Mouse (Mus musculus) forebrain, embryonic 12.5 days (tissue): ENCODE results near the gene Gabarapl2. TPM values are rescaled to one million over a fixed set of nuclear protein-coding genes. Genes with fewer than 3 reads are reported as not detected.

ENCODE experiments used
- ATAC-seq: fragments of 200-750 bp; cut with Nextera tagmentation; 2 replicates; pipeline ENCODE4 v1.8.0; 2017; ENCODE audit warnings: moderate TSS enrichment; ENCODE audit not compliant: low FRiP score
- H3K27ac ChIP-seq: fragments of 300-500 bp; sonication (generic); 2 replicates; pipeline ENCODE4 v1.5.1; 2016; ENCODE audit warnings: mild to moderate bottlenecking
- H3K27me3 ChIP-seq: fragments of 300-500 bp; sonication (generic); 2 replicates; pipeline ENCODE4 v1.6.1; 2016; ENCODE audit warnings: mild to moderate bottlenecking
- H3K36me3 ChIP-seq: fragments of 300-500 bp; sonication (generic); replicated peaks from 2 replicates; pipeline ENCODE4 v1.6.1; 2016; ENCODE audit warnings: mild to moderate bottlenecking
- H3K4me1 ChIP-seq: fragments of 300-500 bp; sonication (generic); 2 replicates; pipeline ENCODE4 v1.6.1; 2016
- H3K4me2 ChIP-seq: fragments of 300-500 bp; sonication (generic); 2 replicates; pipeline ENCODE4 v1.6.1; 2016; ENCODE audit warnings: mild to moderate bottlenecking, moderate library complexity
- H3K4me3 ChIP-seq: fragments of 300-500 bp; sonication (generic); replicated peaks from 2 replicates; pipeline ENCODE4 v1.5.1; 2016; ENCODE audit warnings: mild to moderate bottlenecking
- H3K9ac ChIP-seq: fragments of 300-500 bp; sonication (generic); 2 replicates; pipeline ENCODE4 v1.6.1; 2016; ENCODE audit warnings: mild to moderate bottlenecking
- H3K9me3 ChIP-seq: fragments of 300-500 bp; sonication (generic); 2 replicates; pipeline ENCODE4 v1.6.1; 2016
- WGBS: fragments of 180-500 bp; shearing (Covaris S2); methylation state at CpG from one replicate; pipeline ENCODE4 v1.1.7; 2016; 5-methylcytosine and 5-hydroxymethylcytosine counted together
- polyA plus RNA-seq: library from polyadenylated mRNA; unstranded; fragments of >200 nt; fragmentation: Nextera tagmentation; extraction: Ambion mirVana; gene quantifications from 2 replicates; pipeline ENCODE4 v1.2.1, GENCODE M21; 2016

Gene Gabarapl2
- polyA plus RNA-seq, 1 experiment from 2014 or later = 336 TPM

DNA sequence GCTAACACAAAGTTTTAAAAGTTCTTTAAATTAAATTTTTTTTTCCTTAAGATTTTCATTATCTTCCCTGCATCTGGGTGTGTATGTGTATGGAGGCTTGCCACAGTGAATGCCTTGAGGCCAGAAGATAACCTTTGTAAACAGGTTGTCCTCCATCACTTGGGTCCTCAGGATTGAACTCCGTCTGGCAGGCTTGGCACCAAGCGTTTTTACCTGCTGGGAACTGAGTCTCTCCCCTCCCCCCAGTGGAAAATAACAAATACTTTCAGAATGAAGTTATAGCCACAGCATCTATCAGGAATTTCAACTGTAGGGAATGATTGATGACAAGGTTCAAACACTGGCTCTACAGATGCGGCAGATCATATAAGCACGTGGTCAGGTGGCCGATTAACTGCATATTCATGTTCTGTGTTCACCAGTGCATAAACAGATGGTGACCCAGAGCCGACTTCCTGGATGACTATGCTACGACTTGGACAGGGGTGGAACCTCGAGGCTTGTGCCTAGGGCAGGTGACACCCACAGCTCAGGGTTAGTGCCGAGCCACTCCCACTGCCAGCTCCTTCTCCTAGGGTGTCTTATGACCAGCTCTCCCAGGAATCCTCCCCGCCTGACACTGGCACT, 874 bp upstream of the Gabarapl2 start:
- Histone ChIP-seq H3K4me3 (peak overlapping the region; percentile 99), H3K27ac (no peak overlapping the region), H3K36me3 (peaks cover 25% of the 10 kb centered on the region), H3K27me3 (no peaks in the 10 kb centered on the region), H3K4me2 (peak overlapping the region; percentile 75), H3K9ac (peak overlapping the region; percentile 94), H3K4me1 (peaks cover 22% of the 10 kb centered on the region), H3K9me3 (no peaks in the 10 kb centered on the region)
- 12% methylated on average over 10 of the region's 10 CpGs for WGBS
- ATAC-seq = peak; percentile 65

GRCm38 (mm10) chr8:111941101-111941454, 575 bp downstream of the Gabarapl2 start:
- H3K9me3 ChIP-seq = no peaks in the 10 kb centered on the region
- H3K36me3 ChIP-seq = peaks cover 38% of the 10 kb centered on the region
- no peaks in the 10 kb centered on the region for H3K27me3 ChIP-seq
- no peak overlapping the region for H3K27ac ChIP-seq
- peak overlapping the region; percentile 96 for H3K4me2 ChIP-seq
- peaks cover 22% of the 10 kb centered on the region for H3K4me1 ChIP-seq
- under 1% methylated on average over 19 of the region's 23 CpGs for WGBS
- peak overlapping the region; percentile 99 for H3K4me3 ChIP-seq
- ATAC-seq = peak; percentile 36
- H3K9ac ChIP-seq = peak overlapping the region; percentile 94

- Histone ChIP-seq H3K36me3 (peaks cover 59% of the 10 kb centered on the region), H3K9me3 (no peaks in the 10 kb centered on the region), H3K27me3 (no peaks in the 10 kb centered on the region), H3K4me2 (no peak overlapping the region), H3K27ac (no peak overlapping the region), H3K9ac (no peak overlapping the region), H3K4me1 (peaks cover 22% of the 10 kb centered on the region), H3K4me3 (no peak overlapping the region)
- ATAC-seq = no peak
- 86% methylated on average over 2 of the region's 2 CpGs for WGBS
Observed at GRCm38 (mm10) chr8:111943544-111943943, 3.0 kb downstream of the Gabarapl2 start.

DNA sequence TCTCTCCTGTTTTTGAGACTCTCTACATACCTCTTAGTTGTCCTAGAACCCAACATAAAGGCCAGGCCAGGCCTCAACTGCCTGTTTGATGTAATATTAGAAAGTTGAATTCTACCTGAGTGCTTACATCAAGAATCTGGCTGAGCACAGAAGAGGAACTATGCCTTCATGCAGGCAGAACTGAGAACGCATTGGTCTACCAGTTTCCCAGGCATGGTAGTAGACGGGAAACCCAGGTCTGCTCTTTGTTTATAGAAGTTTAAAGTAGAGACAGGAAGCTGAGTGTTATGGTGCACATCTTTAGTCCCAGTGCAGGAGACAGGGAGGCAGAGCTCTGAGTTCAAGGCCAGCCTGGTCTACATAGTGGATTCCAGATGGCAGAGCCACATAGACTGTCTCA, 6.6 kb downstream of the Gabarapl2 start:
- Histone ChIP-seq H3K9me3 (no peaks in the 10 kb centered on the region), H3K4me1 (peaks cover 2% of the 10 kb centered on the region), H3K27me3 (no peaks in the 10 kb centered on the region), H3K36me3 (peaks cover 79% of the 10 kb centered on the region), H3K4me3 (no peak overlapping the region), H3K4me2 (no peak overlapping the region), H3K9ac (no peak overlapping the region), H3K27ac (no peak overlapping the region)
- no peak for ATAC-seq
- WGBS = 92% methylated on average over 2 of the region's 2 CpGs

- H3K36me3 ChIP-seq = peaks cover 75% of the 10 kb centered on the region
- WGBS = 94% methylated on average over 8 of the region's 8 CpGs
- ATAC-seq = no peak
Observed at GRCm38 (mm10) chr8:111947954-111948353, 7.5 kb downstream of the Gabarapl2 start.

GRCm38 (mm10) chr8:111950846-111951245, 10.3 kb downstream of the Gabarapl2 start:
- Histone ChIP-seq H3K9ac (no peak overlapping the region), H3K4me2 (no peak overlapping the region), H3K9me3 (no peaks in the 10 kb centered on the region), H3K27ac (no peak overlapping the region), H3K36me3 (peaks cover 72% of the 10 kb centered on the region), H3K4me3 (no peak overlapping the region), H3K4me1 (no peaks in the 10 kb centered on the region), H3K27me3 (no peaks in the 10 kb centered on the region)
- WGBS = 93% methylated on average over 3 of the region's 3 CpGs
- no peak for ATAC-seq

More at GRCm38 (mm10) chr8:111947954-111948353, 7.5 kb downstream of the Gabarapl2 start:
- Histone ChIP-seq H3K9ac (no peak overlapping the region), H3K4me1 (no peaks in the 10 kb centered on the region), H3K4me2 (no peak overlapping the region), H3K4me3 (no peak overlapping the region), H3K27ac (no peak overlapping the region), H3K27me3 (no peaks in the 10 kb centered on the region), H3K9me3 (no peaks in the 10 kb centered on the region)

DNA sequence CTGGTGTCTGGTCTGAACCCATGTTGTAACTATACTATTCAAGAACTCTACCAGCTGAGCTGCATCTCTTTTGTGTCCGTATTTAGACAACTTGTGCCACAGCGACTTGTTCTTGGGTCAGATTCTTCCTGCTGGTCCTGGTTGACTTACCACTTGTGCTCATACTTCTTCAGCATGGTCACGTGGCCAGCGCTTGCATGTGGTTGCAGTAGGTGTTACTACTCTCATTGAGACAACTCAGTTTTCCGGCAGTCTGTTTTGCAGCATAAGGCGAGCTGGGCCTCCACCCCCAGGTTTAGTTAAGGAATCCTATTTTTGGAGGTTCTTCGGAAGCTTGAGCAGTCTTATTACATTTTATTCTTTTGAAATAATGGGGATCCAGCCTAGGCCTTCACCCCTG, 10.8 kb downstream of the Gabarapl2 start:
- no peaks in the 10 kb centered on the region for H3K9me3 ChIP-seq
- H3K9ac ChIP-seq = no peak overlapping the region
- peaks cover 69% of the 10 kb centered on the region for H3K36me3 ChIP-seq
- no peak for ATAC-seq
- no peak overlapping the region for H3K4me2 ChIP-seq
- no peak overlapping the region for H3K27ac ChIP-seq
- H3K4me1 ChIP-seq = no peaks in the 10 kb centered on the region
- 94% methylated on average over 7 of the region's 7 CpGs for WGBS
- no peaks in the 10 kb centered on the region for H3K27me3 ChIP-seq
- no peak overlapping the region for H3K4me3 ChIP-seq

- no peaks in the 10 kb centered on the region for H3K27me3 ChIP-seq
- H3K36me3 ChIP-seq = peaks cover 71% of the 10 kb centered on the region
- H3K27ac ChIP-seq = no peak overlapping the region
- ATAC-seq = no peak
- H3K9ac ChIP-seq = no peak overlapping the region
- no peaks in the 10 kb centered on the region for H3K9me3 ChIP-seq
- 90% methylated on average over 5 of the region's 5 CpGs for WGBS
- H3K4me3 ChIP-seq = no peak overlapping the region
- H3K4me2 ChIP-seq = no peak overlapping the region
- H3K4me1 ChIP-seq = no peaks in the 10 kb centered on the region
Observed at GRCm38 (mm10) chr8:111951936-111952335, 11.4 kb downstream of the Gabarapl2 start.

DNA sequence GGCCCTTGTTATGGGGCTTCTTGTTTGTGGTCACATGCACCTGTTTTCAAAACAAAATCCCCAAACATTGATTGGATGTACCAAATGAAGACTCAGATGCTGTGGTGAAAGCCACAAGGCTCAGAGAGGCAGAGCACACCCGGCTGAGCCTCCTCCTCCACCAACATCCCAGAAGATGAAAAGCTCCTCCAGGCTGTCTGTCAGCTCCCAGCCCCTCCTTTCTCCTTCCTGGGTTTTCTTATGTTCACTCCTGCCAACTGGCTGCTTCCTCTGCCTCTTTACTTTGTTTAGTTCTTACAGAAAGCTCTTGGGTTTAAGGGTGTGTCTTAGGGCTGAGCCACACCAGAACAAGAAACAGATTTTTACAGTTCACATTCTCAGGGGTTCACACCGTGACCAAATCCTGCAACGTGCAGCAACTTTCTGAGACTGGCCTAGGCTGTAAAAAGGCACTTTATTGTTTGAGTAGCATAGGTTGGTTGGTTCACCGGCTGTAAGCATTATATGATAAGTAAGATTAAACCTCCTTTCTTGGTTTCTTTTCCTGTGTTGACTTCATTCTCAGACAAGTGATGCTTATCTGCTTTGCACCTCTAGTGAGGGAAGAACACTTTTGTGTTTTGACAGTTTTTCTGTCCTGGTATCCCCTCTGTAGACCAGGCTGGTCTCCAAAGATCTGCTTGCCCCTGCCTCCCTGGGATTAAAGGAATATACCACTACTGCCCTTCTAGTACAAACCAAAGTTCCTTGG, 14.5 kb downstream of the Gabarapl2 start:
- ATAC-seq = no peak
- 88% methylated on average over 4 of the region's 4 CpGs for WGBS
- no peak overlapping the region for H3K4me3 ChIP-seq
- H3K4me2 ChIP-seq = no peak overlapping the region
- no peaks in the 10 kb centered on the region for H3K4me1 ChIP-seq
- H3K27ac ChIP-seq = no peak overlapping the region
- H3K36me3 ChIP-seq = peaks cover 53% of the 10 kb centered on the region
- H3K9ac ChIP-seq = no peak overlapping the region
- H3K9me3 ChIP-seq = no peaks in the 10 kb centered on the region
- H3K27me3 ChIP-seq = no peaks in the 10 kb centered on the region

DNA sequence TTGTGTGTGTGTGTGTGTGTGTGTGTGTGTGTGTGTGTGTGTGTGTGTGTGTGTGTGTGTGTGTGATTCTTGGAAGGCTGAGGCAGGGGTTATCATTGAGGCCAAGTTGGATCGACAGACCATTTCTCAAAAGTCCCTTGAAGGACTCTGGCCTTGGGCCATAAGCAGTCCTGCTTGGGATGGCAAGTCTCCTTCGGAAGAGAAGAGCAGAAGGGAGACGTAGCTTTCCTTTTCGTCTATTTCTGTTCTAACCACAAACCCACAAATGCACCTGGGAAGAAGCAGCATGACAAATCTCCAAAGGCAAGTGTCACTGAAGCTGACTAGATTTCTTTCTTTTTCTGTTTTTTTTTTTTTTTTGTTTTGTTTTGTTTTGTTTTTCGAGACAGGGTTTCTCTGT, 15.4 kb downstream of the Gabarapl2 start:
- ATAC-seq = no peak
- H3K4me3 ChIP-seq = no peak overlapping the region
- no peak overlapping the region for H3K27ac ChIP-seq
- no peak overlapping the region for H3K4me2 ChIP-seq
- WGBS = 93% methylated on average over 5 of the region's 5 CpGs
- peaks cover 58% of the 10 kb centered on the region for H3K36me3 ChIP-seq
- no peaks in the 10 kb centered on the region for H3K27me3 ChIP-seq
- no peak overlapping the region for H3K9ac ChIP-seq
- no peaks in the 10 kb centered on the region for H3K9me3 ChIP-seq
- H3K4me1 ChIP-seq = no peaks in the 10 kb centered on the region

DNA sequence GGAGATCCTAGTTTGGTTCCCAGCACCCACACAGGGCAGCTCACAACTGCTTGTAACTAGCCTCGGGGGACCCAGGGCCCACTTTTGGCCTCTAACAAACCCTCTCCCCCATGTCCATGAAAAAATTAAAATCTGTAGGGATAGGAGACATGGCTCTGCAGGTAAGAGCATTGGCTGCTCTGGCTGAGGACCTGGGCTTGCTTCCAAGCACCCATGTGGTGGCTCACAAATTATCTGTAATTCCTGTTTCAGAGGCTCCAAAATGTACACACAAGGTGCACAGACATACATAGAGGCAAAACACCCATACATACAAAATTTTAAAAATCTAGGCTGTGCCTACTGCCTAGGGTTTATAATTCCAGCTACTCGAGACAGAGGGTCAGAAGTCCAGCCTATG, 16.7 kb downstream of the Gabarapl2 start:
- Histone ChIP-seq H3K36me3 (peaks cover 47% of the 10 kb centered on the region), H3K4me3 (no peak overlapping the region), H3K9ac (no peak overlapping the region), H3K27ac (no peak overlapping the region), H3K27me3 (no peaks in the 10 kb centered on the region), H3K9me3 (no peaks in the 10 kb centered on the region), H3K4me1 (no peaks in the 10 kb centered on the region), H3K4me2 (no peak overlapping the region)
- WGBS = 96% methylated on average over 2 of the region's 2 CpGs
- no peak for ATAC-seq

- ATAC-seq = no peak
- no peaks in the 10 kb centered on the region for H3K27me3 ChIP-seq
- no peak overlapping the region for H3K27ac ChIP-seq
- 74% methylated on average over 15 of the region's 15 CpGs for WGBS
- H3K4me1 ChIP-seq = no peaks in the 10 kb centered on the region
- no peak overlapping the region for H3K4me3 ChIP-seq
- H3K36me3 ChIP-seq = peaks cover 19% of the 10 kb centered on the region
- no peaks in the 10 kb centered on the region for H3K9me3 ChIP-seq
- no peak overlapping the region for H3K9ac ChIP-seq
- no peak overlapping the region for H3K4me2 ChIP-seq
Observed at GRCm38 (mm10) chr8:111960591-111961321, 20.3 kb downstream of the Gabarapl2 start.
